In genomic region chr6:134564539-134564938, GRCm38 (mm10) we compare ENCODE assay signal across 7 mouse cellular contexts. TPM values are rescaled to one million over a fixed set of nuclear protein-coding genes. Genes with fewer than 3 reads are reported as not detected.
DNase-seq lines count a peak whose midpoint lies in the region; ATAC-seq and TF ChIP-seq lines count a peak whose summit lies in the region.

No protein-coding gene starts in this region.

- H3K9ac ChIP-seq in lung, embryonic 14.5 days: no peak overlapping the region
- no peak overlapping the region for H3K9ac ChIP-seq in hindbrain, embryonic 13.5 days
- no peak overlapping the region for H3K9ac ChIP-seq in liver, embryonic 12.5 days
- no peak overlapping the region for H3K9ac ChIP-seq in stomach, postnatal 0 days (ENCODE audit: low read length)

- H3K27me3 ChIP-seq in lung, embryonic 14.5 days (ENCODE audit: insufficient read depth, low read length): no peaks in the 10 kb centered on the region
- H3K27me3 ChIP-seq in hindbrain, embryonic 13.5 days: no peaks in the 10 kb centered on the region
- no peaks in the 10 kb centered on the region for H3K27me3 ChIP-seq in liver, embryonic 12.5 days (replicated peaks)
- no peaks in the 10 kb centered on the region for H3K27me3 ChIP-seq in stomach, postnatal 0 days (ENCODE audit: control insufficient read depth, insufficient read depth, low read length)

- no peak for TF ChIP-seq EP300 in stomach, postnatal 0 days (optimal IDR thresholded peaks at IDR 0.05)

- H3K36me3 ChIP-seq in lung, embryonic 14.5 days (ENCODE audit: insufficient read depth): no peaks in the 10 kb centered on the region
- no peaks in the 10 kb centered on the region for H3K36me3 ChIP-seq in hindbrain, embryonic 13.5 days
- H3K36me3 ChIP-seq in liver, embryonic 12.5 days: no peaks in the 10 kb centered on the region
- H3K36me3 ChIP-seq in stomach, postnatal 0 days (ENCODE audit: control insufficient read depth, insufficient read depth, low read length): no peaks in the 10 kb centered on the region

- H3K4me3 ChIP-seq in lung, embryonic 14.5 days (ENCODE audit: low read depth, low read length): 0 out of 2 replicates have a peak overlapping the region, but pooled peaks have one; percentile 98
- H3K4me3 ChIP-seq in hindbrain, embryonic 13.5 days: no peak overlapping the region
- peak overlapping the region; percentile 93 for H3K4me3 ChIP-seq in liver, embryonic 12.5 days
- no peak overlapping the region for H3K4me3 ChIP-seq in stomach, postnatal 0 days (ENCODE audit: low read depth, low read length)

- no peak for DNase-seq in lung, embryonic 14.5 days
- no peak for DNase-seq in lung, postnatal 4 days
- DNase-seq in stomach, postnatal 0 days (ENCODE audit: low spot score): no peak
- DNase-seq in spleen, adult 12 weeks (ENCODE audit: low spot score): no peak
- no peak for DNase-seq in right cerebral cortex, adult 2 months (ENCODE audit: low spot score in 2 of 2)

- H3K9me3 ChIP-seq in lung, embryonic 14.5 days (ENCODE audit: low read depth, low read length): no peaks in the 10 kb centered on the region
- no peaks in the 10 kb centered on the region for H3K9me3 ChIP-seq in hindbrain, embryonic 13.5 days
- H3K9me3 ChIP-seq in liver, embryonic 12.5 days (replicated peaks): no peaks in the 10 kb centered on the region
- H3K9me3 ChIP-seq in stomach, postnatal 0 days (ENCODE audit: control insufficient read depth, low read length): no peaks in the 10 kb centered on the region

- H3K27ac ChIP-seq in lung, embryonic 14.5 days (ENCODE audit: low read depth): no peak overlapping the region
- H3K27ac ChIP-seq in hindbrain, embryonic 13.5 days: no peak overlapping the region
- 0 out of 2 replicates have a peak overlapping the region, but pooled peaks have one; percentile 12 for H3K27ac ChIP-seq in liver, embryonic 12.5 days
- no peak overlapping the region for H3K27ac ChIP-seq in stomach, postnatal 0 days (replicated peaks)

- TF ChIP-seq CTCF in lung, embryonic 14.5 days (IDR thresholded peaks at IDR 0.05; ENCODE audit: low read depth): no peak
- TF ChIP-seq CTCF in stomach, postnatal 0 days (IDR thresholded peaks at IDR 0.05; ENCODE audit: low read depth): no peak

- WGBS in lung, embryonic 14.5 days: 56% methylated on average over 2 of the region's 2 CpGs
- WGBS in hindbrain, embryonic 13.5 days: 74% methylated on average over 2 of the region's 2 CpGs
- 64% methylated on average over 2 of the region's 2 CpGs for WGBS in liver, embryonic 12.5 days (ENCODE audit: insufficient replicate concordance)
- WGBS in stomach, postnatal 0 days: 37% methylated on average over 2 of the region's 2 CpGs

- peak overlapping the region; percentile 90 for H3K4me2 ChIP-seq in lung, embryonic 14.5 days
- H3K4me2 ChIP-seq in hindbrain, embryonic 13.5 days: peak overlapping the region; percentile 76
- H3K4me2 ChIP-seq in liver, embryonic 12.5 days: peak overlapping the region; percentile 86
- peak overlapping the region; percentile 15 for H3K4me2 ChIP-seq in stomach, postnatal 0 days (replicated peaks; ENCODE audit: low read depth)

- H3K4me1 ChIP-seq in lung, embryonic 14.5 days (ENCODE audit: insufficient read depth): peaks cover 2% of the 10 kb centered on the region; the same call in 1 of the 2 replicates
- peaks cover 42% of the 10 kb centered on the region for H3K4me1 ChIP-seq in hindbrain, embryonic 13.5 days (replicated peaks)
- H3K4me1 ChIP-seq in liver, embryonic 12.5 days: peaks cover 51% of the 10 kb centered on the region
- H3K4me1 ChIP-seq in stomach, postnatal 0 days (replicated peaks; ENCODE audit: control insufficient read depth, insufficient read depth): peaks cover under 1% of the 10 kb centered on the region; the same call in 1 of the 2 replicates

- ATAC-seq in lung, embryonic 14.5 days (ENCODE audit: insufficient read depth): no peak
- ATAC-seq in hindbrain, embryonic 13.5 days (ENCODE audit: low FRiP score): no peak
- ATAC-seq in liver, embryonic 12.5 days: no peak
- ATAC-seq in stomach, postnatal 0 days (ENCODE audit: low FRiP score, low TSS enrichment): no peak

RNA-seq across cellular contexts. Expression of gene Lrp6, which starts 2.2 kb away (rescaled TPM):
- polyA plus RNA-seq in lung, embryonic 14.5 days (2014; fragmentation: Nextera tagmentation; extraction: Ambion mirVana): 34.0 and 35.8 TPM in 2 replicates
- 20.6 and 22.3 TPM in 2 replicates for polyA plus RNA-seq in hindbrain, embryonic 13.5 days (2015; fragmentation: Nextera tagmentation; extraction: Ambion mirVana)
- polyA plus RNA-seq in liver, embryonic 12.5 days (2016; fragmentation: Nextera tagmentation; extraction: Ambion mirVana): 12.6 and 13.1 TPM in 2 replicates
- polyA plus RNA-seq in stomach, postnatal 0 days (2015; fragmentation: Nextera tagmentation; extraction: Ambion mirVana): 12.1 and 12.7 TPM in 2 replicates

Comparison
In these comparisons a context has a peak if more than half of its experiments do, and no peak if none do; other contexts are left out.
1. H3K4me2 ChIP-seq: peak in every context shown above with its lines; median percentile 90 in lung, embryonic 14.5 days; 86 in liver, embryonic 12.5 days; 76 in hindbrain, embryonic 13.5 days; 15 in stomach, postnatal 0 days.
2. H3K4me3 ChIP-seq: peak in lung, embryonic 14.5 days (single experiment) and liver, embryonic 12.5 days (single experiment); none in hindbrain, embryonic 13.5 days (single experiment) and stomach, postnatal 0 days (single experiment).